Mouse (Mus musculus): Measurements from ENCODE around the gene Prss56.

DNA sequence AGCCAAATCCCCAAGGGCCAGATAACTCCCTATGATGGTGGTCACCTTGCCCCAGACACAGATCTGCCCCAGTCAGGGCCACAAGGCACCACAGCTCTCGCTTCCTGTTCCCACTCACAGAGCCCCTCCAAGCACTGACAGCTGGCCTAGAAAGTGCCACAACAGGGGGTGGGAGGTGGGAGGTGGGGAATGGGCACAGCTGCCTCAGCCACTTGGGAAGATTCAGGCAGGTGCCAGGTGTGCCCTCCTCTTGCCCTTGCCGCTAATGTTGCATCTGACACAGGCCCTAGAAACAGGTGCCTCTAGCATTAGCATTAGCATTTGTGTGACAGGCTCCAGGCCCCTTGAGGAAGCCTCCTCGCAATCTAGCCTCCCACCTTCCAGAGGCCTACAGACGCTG, 41.6 kb upstream of the Prss56 start:
- TF ChIP-seq CTCF (IDR thresholded peaks at IDR 0.05; ENCODE audit: low read depth) (no peak), EP300 (IDR thresholded peaks at IDR 0.05; ENCODE audit: low read depth) (no peak)
